Mouse (Mus musculus) layer of hippocampus, postnatal 10 days (tissue): Measurements from ENCODE around the gene Rnf152. TPM values are rescaled to one million over a fixed set of nuclear protein-coding genes. Genes with fewer than 3 reads are reported as not detected.

Experiments
- DNase-seq, 2 experiments: peaks; one replicate each; pipeline ENCODE4 v3.0.0; 2021; ENCODE audit warnings: low spot score in 2 of 2
- total RNA-seq, 2 experiments: library from RNA; stranded (reverse); gene quantifications; 2 replicates each; pipeline ENCODE4 v1.2.3; 2021

The Rnf152 gene
- total RNA-seq, 2 experiments from 2014 or later: 9.4 to 10.9 TPM

GRCm38 (mm10) chr1:105240185-105240584, 116.3 kb downstream of the Rnf152 start:
- no peak for DNase-seq
